Mouse (Mus musculus) lung, postnatal 0 days (tissue): ENCODE results near the gene Pcsk5.

ENCODE experiments used
- CTCF ChIP-seq: IDR thresholded peaks from 2 replicates; pipeline ENCODE4 v1.5.1; 2016; ENCODE audit warnings: antibody characterized with exemption, mild to moderate bottlenecking
- EP300 ChIP-seq: IDR thresholded peaks from 2 replicates; pipeline ENCODE4 v1.6.1; 2016; ENCODE audit warnings: antibody characterized with exemption, mild to moderate bottlenecking, control low read depth

DNA sequence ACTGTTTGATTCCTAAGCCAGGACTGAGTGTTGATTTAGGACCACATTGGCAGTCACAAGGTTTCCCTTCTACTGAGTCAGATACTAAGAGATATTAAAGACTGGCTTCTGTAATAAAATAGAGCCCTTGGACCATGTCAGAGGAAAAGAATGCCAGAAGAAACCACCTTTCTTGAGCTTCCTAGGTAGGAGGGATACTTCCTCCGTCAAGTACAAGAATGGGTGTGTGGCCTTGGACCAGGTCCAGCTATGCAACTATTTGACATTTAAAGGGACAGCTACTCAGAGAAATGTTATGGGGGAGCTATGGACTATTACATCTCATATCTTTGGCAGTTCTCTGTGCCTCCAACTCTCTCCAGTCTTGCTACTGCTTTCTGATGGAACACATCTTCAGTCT lies 244.6 kb downstream of the Pcsk5 start:
- TF ChIP-seq CTCF (no peak), EP300 (0 out of 2 replicates have a peak, but pooled peaks have one; percentile 21)
